Mouse (Mus musculus) heart, postnatal 0 days (tissue): ENCODE results near the gene Cnot2. TPM values are rescaled to one million over a fixed set of nuclear protein-coding genes. Genes with fewer than 3 reads are reported as not detected.

Experiments
- ATAC-seq: fragments of 200-750 bp; cut with Nextera tagmentation; 2 replicates; pipeline ENCODE4 v1.8.0; 2017; ENCODE audit warnings: low read depth, moderate number of reproducible peaks, moderate library complexity; ENCODE audit not compliant: insufficient read depth
- DNase-seq: peaks from one replicate; pipeline ENCODE4 v3.0.0-alpha.2; 2016; ENCODE audit warnings: low spot score
- H3K27ac ChIP-seq: fragments of 300-500 bp; sonication (generic); 2 replicates; pipeline ENCODE4 v1.5.1; 2014; ENCODE audit warnings: low read depth, mild to moderate bottlenecking
- H3K27me3 ChIP-seq: fragments of 300-500 bp; sonication (generic); 2 replicates; pipeline ENCODE4 v1.6.1; 2014; ENCODE audit warnings: low read length, mixed read lengths; ENCODE audit not compliant: control insufficient read depth, insufficient read depth
- H3K36me3 ChIP-seq: fragments of 300-500 bp; sonication (generic); replicated peaks from 2 replicates; pipeline ENCODE4 v1.6.1; 2014; ENCODE audit warnings: low read length, mixed read lengths; ENCODE audit not compliant: control insufficient read depth, insufficient read depth
- H3K4me1 ChIP-seq: fragments of 300-500 bp; sonication (generic); 2 replicates; pipeline ENCODE4 v1.6.1; 2014; ENCODE audit warnings: antibody characterized with exemption; ENCODE audit not compliant: control insufficient read depth, insufficient read depth
- H3K4me2 ChIP-seq: fragments of 300-500 bp; sonication (generic); 2 replicates; pipeline ENCODE4 v1.6.1; 2014; ENCODE audit warnings: low read depth, mild to moderate bottlenecking, low read length, moderate library complexity
- H3K4me3 ChIP-seq: fragments of 300-500 bp; sonication (generic); 2 replicates; pipeline ENCODE4 v1.5.1; 2014; ENCODE audit warnings: low read depth, low read length
- H3K9ac ChIP-seq: fragments of 300-500 bp; sonication (generic); replicated peaks from 2 replicates; pipeline ENCODE4 v1.6.1; 2014; ENCODE audit warnings: low read depth, low read length, mixed read lengths
- H3K9me3 ChIP-seq: fragments of 300-500 bp; sonication (generic); replicated peaks from 2 replicates; pipeline ENCODE4 v1.6.1; 2016; ENCODE audit warnings: low read length; ENCODE audit not compliant: control insufficient read depth
- CTCF ChIP-seq: IDR thresholded peaks from 2 replicates; pipeline ENCODE4 v1.5.1; 2016; ENCODE audit warnings: antibody characterized with exemption, control low read depth, low read depth
- EP300 ChIP-seq: IDR thresholded peaks from 2 replicates; pipeline ENCODE4 v1.6.1; 2016; ENCODE audit warnings: antibody characterized with exemption, low read depth
- WGBS: fragments of 180-500 bp; shearing (Covaris S2); extraction: QIAGEN DNeasy Blood & Tissue Kit; methylation state at CpG from one replicate; pipeline ENCODE4 v1.1.7; 2014; 5-methylcytosine and 5-hydroxymethylcytosine counted together
- polyA plus RNA-seq: library from polyadenylated mRNA; unstranded; fragments of >200 nt; fragmentation: Nextera tagmentation; extraction: Ambion mirVana; gene quantifications from 2 replicates; pipeline ENCODE4 v1.2.1, GENCODE M21; 2015
- total RNA-seq: library from RNA; depleted of rRNA; stranded (reverse); fragments of >200 nt; gene quantifications from 2 replicates; pipeline ENCODE4 v1.2.3, GENCODE M21; 2014; ENCODE audit warnings: low replicate concordance

Cnot2 gene
- total and polyA plus RNA-seq, 2 experiments from 2014 or later, result 45.7 to 62.6 TPM

DNA sequence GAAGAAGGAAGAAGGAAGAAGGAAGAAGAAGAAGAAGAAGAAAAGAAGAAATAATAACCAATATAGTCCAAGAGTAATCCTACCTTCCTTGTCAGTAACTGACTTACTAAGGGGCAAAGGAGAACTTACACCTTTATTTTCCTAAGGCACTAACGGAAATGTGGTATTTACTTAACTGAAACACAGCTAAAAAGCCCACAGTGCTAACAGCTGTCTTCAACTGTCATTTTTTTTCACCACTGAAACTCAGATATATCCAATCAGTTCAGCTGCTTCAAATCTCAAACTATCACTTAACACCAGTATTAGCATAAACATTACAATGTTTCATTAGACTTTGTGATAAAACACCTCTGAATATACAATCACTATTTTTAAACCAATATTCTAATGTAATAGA lies 22.1 kb downstream of the Cnot2 start:
- Histone ChIP-seq H3K9me3 (no peaks in the 10 kb centered on the region), H3K27me3 (no peaks in the 10 kb centered on the region), H3K4me3 (no peak overlapping the region), H3K4me1 (peaks cover 19% of the 10 kb centered on the region), H3K9ac (no peak overlapping the region), H3K36me3 (no peaks in the 10 kb centered on the region), H3K4me2 (no peak overlapping the region), H3K27ac (no peak overlapping the region)
- TF ChIP-seq EP300 (no peak), CTCF (no peak)
- ATAC-seq, result no peak
- WGBS, result 52% methylated on average over 1 of the region's 1 CpGs
- no peak for DNase-seq

DNA sequence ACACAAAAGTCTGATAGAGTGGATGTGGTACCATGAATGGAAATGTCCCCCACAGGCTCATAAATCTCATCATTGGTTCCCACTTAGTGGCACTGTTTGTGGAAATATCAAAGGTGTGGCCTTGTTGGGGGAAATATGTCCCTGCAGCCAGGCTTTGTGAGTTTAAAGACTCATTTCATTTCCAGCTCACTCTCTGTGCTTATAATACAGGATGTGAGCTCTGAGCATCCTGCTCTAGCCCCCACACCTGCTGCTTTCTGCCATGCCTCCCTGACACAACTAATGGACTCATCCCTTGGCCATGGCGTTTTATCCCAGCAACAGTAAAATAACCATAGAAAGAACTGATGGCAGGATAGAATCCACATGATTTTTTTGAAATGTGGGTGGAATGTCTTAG lies 24.1 kb downstream of the Cnot2 start:
- Histone ChIP-seq H3K36me3 (no peaks in the 10 kb centered on the region), H3K27me3 (no peaks in the 10 kb centered on the region), H3K4me3 (no peak overlapping the region), H3K4me1 (peaks cover 7% of the 10 kb centered on the region; the same call in 1 of the 2 replicates), H3K9me3 (no peaks in the 10 kb centered on the region), H3K9ac (no peak overlapping the region), H3K27ac (no peak overlapping the region; the same call in 1 of the 2 replicates), H3K4me2 (no peak overlapping the region)
- TF ChIP-seq CTCF (no peak), EP300 (no peak)
- ATAC-seq (no peak), DNase-seq (no peak)
- 100% methylated on average over 1 of the region's 1 CpGs for WGBS

DNA sequence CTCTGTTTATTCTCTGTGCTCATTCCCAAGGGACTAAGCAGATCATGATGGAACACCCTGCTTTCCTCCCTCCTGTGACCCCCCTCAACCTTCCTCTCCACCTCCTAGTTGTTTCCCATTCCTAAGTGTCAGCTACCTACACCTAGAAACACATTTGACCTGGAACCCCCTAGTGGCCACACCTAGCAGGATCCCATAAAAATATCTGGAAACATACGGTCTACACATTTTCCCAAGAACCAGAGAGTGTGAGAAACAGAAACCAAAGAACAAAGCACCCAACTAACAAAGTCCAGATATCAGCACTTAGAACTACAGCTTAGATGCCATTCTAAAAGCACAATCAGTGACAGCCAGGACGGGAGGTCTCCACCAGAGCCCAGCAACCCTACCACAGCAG lies 26.9 kb downstream of the Cnot2 start:
- H3K27me3 ChIP-seq, result no peaks in the 10 kb centered on the region
- H3K36me3 ChIP-seq, result no peaks in the 10 kb centered on the region
- DNase-seq (no peak), ATAC-seq (no peak)
- peak overlapping the region; percentile 20; the same call in 1 of the 2 replicates for H3K27ac ChIP-seq
- no peak for TF ChIP-seq EP300
- peak; percentile 31; the same call in 1 of the 2 replicates for TF ChIP-seq CTCF
- H3K9me3 ChIP-seq, result no peaks in the 10 kb centered on the region
- WGBS, result 40% methylated on average over 2 of the region's 2 CpGs
- H3K4me3 ChIP-seq, result no peak overlapping the region
- H3K4me2 ChIP-seq, result no peak overlapping the region
- H3K4me1 ChIP-seq, result no peaks in the 10 kb centered on the region; the same call in 1 of the 2 replicates
- 0 out of 2 replicates have a peak overlapping the region, but pooled peaks have one; percentile 26 for H3K9ac ChIP-seq

DNA sequence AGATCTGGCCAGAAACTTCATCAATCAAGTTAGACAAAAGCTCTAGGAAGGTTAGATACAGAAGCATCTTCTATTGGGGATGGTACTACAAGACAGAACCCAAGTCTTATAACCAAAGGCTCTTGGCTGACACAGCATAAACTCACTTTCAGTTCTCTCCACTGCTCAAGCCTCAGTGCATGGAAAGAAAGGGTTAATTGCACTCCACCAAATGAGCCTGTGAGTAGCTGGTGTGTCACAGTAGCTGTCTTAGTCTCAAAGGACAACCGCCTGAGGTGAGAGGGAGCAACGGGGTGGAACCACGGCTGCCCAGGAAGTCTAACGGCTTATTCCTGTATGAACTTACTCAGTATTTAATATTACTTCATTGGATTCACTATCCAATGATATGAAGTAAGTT lies 33.4 kb downstream of the Cnot2 start:
- Histone ChIP-seq H3K9ac (no peak overlapping the region), H3K4me2 (no peak overlapping the region), H3K4me3 (no peak overlapping the region), H3K9me3 (no peaks in the 10 kb centered on the region), H3K4me1 (no peaks in the 10 kb centered on the region; the same call in 1 of the 2 replicates), H3K27ac (no peak overlapping the region), H3K36me3 (no peaks in the 10 kb centered on the region; the same call in 1 of the 2 replicates), H3K27me3 (no peaks in the 10 kb centered on the region)
- DNase-seq (no peak), ATAC-seq (no peak)
- TF ChIP-seq CTCF (no peak), EP300 (no peak)
- WGBS, result 37% methylated on average over 4 of the region's 4 CpGs

DNA sequence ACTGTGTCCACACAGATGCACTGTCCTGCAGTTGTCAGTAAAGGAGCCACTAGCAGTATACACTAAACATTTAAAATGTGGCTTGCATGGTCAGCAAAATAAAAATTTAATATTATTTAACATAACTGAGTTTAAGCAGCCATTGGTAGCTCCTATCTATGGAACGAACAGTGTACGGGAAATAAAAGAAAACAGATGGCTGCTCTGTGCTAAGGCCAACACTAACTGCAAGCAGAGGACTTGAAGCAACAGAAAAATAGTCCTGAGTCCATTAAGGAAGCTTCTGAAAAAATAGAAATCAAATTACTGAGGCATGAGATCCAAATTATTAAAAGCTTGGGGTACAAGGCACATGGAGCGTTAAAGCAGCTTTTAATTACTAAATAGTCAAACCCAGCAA lies 35.1 kb downstream of the Cnot2 start:
- Histone ChIP-seq H3K4me1 (no peaks in the 10 kb centered on the region; the same call in 1 of the 2 replicates), H3K9me3 (no peaks in the 10 kb centered on the region), H3K4me2 (no peak overlapping the region), H3K9ac (no peak overlapping the region), H3K4me3 (no peak overlapping the region), H3K36me3 (no peaks in the 10 kb centered on the region; the same call in 1 of the 2 replicates), H3K27me3 (no peaks in the 10 kb centered on the region), H3K27ac (no peak overlapping the region)
- no peak for ATAC-seq
- WGBS, result 81% methylated on average over 3 of the region's 3 CpGs
- DNase-seq, result no peak
- TF ChIP-seq CTCF (no peak), EP300 (no peak)

DNA sequence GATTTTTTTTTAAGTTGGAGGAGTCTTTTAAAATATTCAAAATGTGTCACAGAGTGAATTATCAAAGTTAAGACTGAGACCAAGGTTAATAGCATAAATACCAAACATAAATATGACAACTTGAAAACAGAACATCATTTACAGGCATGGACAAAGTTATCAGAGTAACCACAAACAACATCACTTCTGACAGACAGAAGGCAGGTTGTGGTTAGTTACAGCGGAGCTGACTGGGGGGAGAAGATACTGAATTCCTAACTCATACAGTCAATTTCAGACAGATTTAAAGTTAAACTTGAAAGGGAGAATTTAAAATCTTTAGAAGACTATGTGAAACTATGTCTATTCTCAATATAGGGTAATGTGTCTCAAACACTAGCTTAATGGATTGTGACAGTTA lies 38.2 kb downstream of the Cnot2 start:
- H3K9ac ChIP-seq, result no peak overlapping the region
- no peaks in the 10 kb centered on the region for H3K9me3 ChIP-seq
- H3K36me3 ChIP-seq, result no peaks in the 10 kb centered on the region; the same call in 1 of the 2 replicates
- no peak overlapping the region for H3K27ac ChIP-seq
- TF ChIP-seq CTCF (no peak), EP300 (no peak)
- DNase-seq, result no peak
- no peak for ATAC-seq
- no peaks in the 10 kb centered on the region for H3K4me1 ChIP-seq
- 83% methylated on average over 1 of the region's 1 CpGs for WGBS
- no peaks in the 10 kb centered on the region for H3K27me3 ChIP-seq
- no peak overlapping the region for H3K4me2 ChIP-seq
- H3K4me3 ChIP-seq, result no peak overlapping the region
